Mouse (Mus musculus) CH12.LX (cell line): ENCODE results near the gene Grrp1. TPM values are rescaled to one million over a fixed set of nuclear protein-coding genes. Genes with fewer than 3 reads are reported as not detected.
"Not testable (repeated sequence)": the region's sequence is repeated elsewhere in the genome, so short reads cannot be mapped to it uniquely, and the experiment has no call there.

Source experiments
- DNase-seq: peaks from one replicate; pipeline ENCODE4 v3.0.0-alpha.2; 2013; ENCODE audit errors: extremely low read depth
- H3K27ac ChIP-seq: 2 replicates; pipeline ENCODE4 v1.5.1; 2012; ENCODE audit warnings: low read depth, mild to moderate bottlenecking, control low read depth, moderate library complexity; ENCODE audit not compliant: insufficient read depth
- H3K27me3 ChIP-seq: replicated peaks from 2 replicates; pipeline ENCODE3; 2012; ENCODE audit warnings: inconsistent platforms
- H3K36me3 ChIP-seq, 2 experiments: replicated peaks in 1 of 2; 2 replicates each; pipeline versions ENCODE3 to v1.6.1; 2012; ENCODE audit warnings: inconsistent platforms in 1 of 2, low read length in 1 of 2, mild to moderate bottlenecking in 1 of 2, mixed read lengths in 1 of 2, moderate library complexity in 1 of 2; ENCODE audit not compliant: control insufficient read depth in 1 of 2, insufficient read depth in 1 of 2
- H3K4me1 ChIP-seq, 2 experiments: 2 replicates each; pipeline ENCODE4 v1.6.1; 2012; ENCODE audit warnings: inconsistent platforms in 1 of 2, moderate library complexity in 1 of 2; ENCODE audit not compliant: insufficient read depth in 2 of 2, control insufficient read depth in 1 of 2
- H3K4me2 ChIP-seq: 2 replicates; pipeline ENCODE4 v1.6.1; 2012; ENCODE audit warnings: low read depth, mild to moderate bottlenecking, control low read depth; ENCODE audit not compliant: poor library complexity, insufficient read depth, severe bottlenecking
- H3K4me3 ChIP-seq, 3 experiments: fragments of 150-350 bp in 1 of 3; sonication (generic) in 1 of 3; replicated peaks in 1 of 3; 2 replicates each; pipeline versions ENCODE3 to v1.5.1; 2011 to 2012; ENCODE audit warnings: low read depth in 2 of 3, low read length in 2 of 3, mild to moderate bottlenecking in 2 of 3, moderate library complexity in 2 of 3, control low read depth in 1 of 3, improper control_type of control experiment in 1 of 3, inconsistent platforms in 1 of 3, mixed read lengths in 1 of 3; ENCODE audit not compliant: poor library complexity in 1 of 3
- H3K79me2 ChIP-seq: replicated peaks from 2 replicates; pipeline ENCODE4 v1.6.1; 2012; ENCODE audit warnings: mild to moderate bottlenecking, moderate library complexity; ENCODE audit not compliant: control insufficient read depth, poor library complexity, insufficient read depth, severe bottlenecking; ENCODE audit errors: extremely low read depth
- H3K9ac ChIP-seq: 2 replicates; pipeline ENCODE4 v1.6.1; 2012; ENCODE audit warnings: low read depth, mild to moderate bottlenecking, control low read depth, moderate library complexity; ENCODE audit not compliant: insufficient read depth
- H3K9me3 ChIP-seq: replicated peaks from 2 replicates; pipeline ENCODE3; 2012; ENCODE audit warnings: low read length, inconsistent platforms, mixed read lengths
- BHLHE40 ChIP-seq: IDR thresholded peaks from 2 replicates; pipeline ENCODE4 v1.6.1; 2011; ENCODE audit warnings: mild to moderate bottlenecking, low read depth, low read length, improper control_type of control experiment
- CTCF ChIP-seq, 2 experiments: IDR thresholded peaks in 1 of 2; conservative IDR thresholded peaks in 1 of 2; 2 replicates each; pipeline ENCODE4 v1.5.1; 2011 to 2012; ENCODE audit warnings: low read depth in 2 of 2, low read length in 2 of 2, improper control_type of control experiment in 1 of 2, inconsistent platforms in 1 of 2, mild to moderate bottlenecking in 1 of 2, moderate library complexity in 1 of 2
- ELF1 ChIP-seq: IDR thresholded peaks from 2 replicates; pipeline ENCODE4 v1.6.1; 2014; ENCODE audit warnings: low read depth, mild to moderate bottlenecking, inconsistent platforms, low read length, improper control_type of control experiment
- EP300 ChIP-seq: IDR thresholded peaks from 2 replicates; pipeline ENCODE4 v1.6.1; 2011; ENCODE audit warnings: low read length, improper control_type of control experiment
- GABPA ChIP-seq: IDR thresholded peaks from 2 replicates; pipeline ENCODE4 v1.6.1; 2012; ENCODE audit warnings: low read depth, low read length, improper control_type of control experiment, inconsistent platforms; ENCODE audit not compliant: insufficient replicate concordance
- HCFC1 ChIP-seq: IDR thresholded peaks from 2 replicates; pipeline ENCODE4 v1.6.1; 2012; ENCODE audit warnings: low read depth, mild to moderate bottlenecking, inconsistent platforms, low read length, improper control_type of control experiment
- IRF4 ChIP-seq: IDR thresholded peaks from 2 replicates; pipeline ENCODE4 v1.6.1; 2014; ENCODE audit warnings: low read depth, mild to moderate bottlenecking, inconsistent platforms, low read length, improper control_type of control experiment
- JUND ChIP-seq: conservative IDR thresholded peaks from 2 replicates; pipeline ENCODE4 v1.6.1; 2011; ENCODE audit warnings: low read depth, low read length, improper control_type of control experiment
- MAFK ChIP-seq: IDR thresholded peaks from 2 replicates; pipeline ENCODE4 v1.6.1; 2011; ENCODE audit warnings: low read length, improper control_type of control experiment; ENCODE audit not compliant: insufficient replicate concordance
- MEF2A ChIP-seq: IDR thresholded peaks from 2 replicates; pipeline ENCODE4 v1.6.1; 2014; ENCODE audit warnings: low read depth, mild to moderate bottlenecking, inconsistent platforms, low read length, improper control_type of control experiment, borderline replicate concordance
- MYC ChIP-seq: IDR thresholded peaks from 2 replicates; pipeline ENCODE4 v1.6.1; 2011; ENCODE audit warnings: low read depth, mild to moderate bottlenecking, improper control_type of control experiment, low read length
- NELFE ChIP-seq: IDR thresholded peaks from 2 replicates; pipeline ENCODE4 v1.6.1; 2011; ENCODE audit warnings: low read depth, low read length, improper control_type of control experiment
- POLR2A ChIP-seq: IDR thresholded peaks from 2 replicates; pipeline ENCODE4 v1.6.1; 2011; ENCODE audit warnings: low read depth, mild to moderate bottlenecking, improper control_type of control experiment, low read length
- RCOR1 ChIP-seq: conservative IDR thresholded peaks from 2 replicates; pipeline ENCODE4 v1.6.1; 2012; ENCODE audit warnings: low read depth, mild to moderate bottlenecking, inconsistent platforms, low read length, improper control_type of control experiment
- SMC3 ChIP-seq: IDR thresholded peaks from 2 replicates; pipeline ENCODE4 v1.6.1; 2011; ENCODE audit warnings: low read depth, low read length, improper control_type of control experiment
- TCF12 ChIP-seq: IDR thresholded peaks from 2 replicates; pipeline ENCODE4 v1.6.1; 2014; ENCODE audit warnings: low read depth, mild to moderate bottlenecking, inconsistent platforms, low read length, improper control_type of control experiment
- ZNF384 ChIP-seq: IDR thresholded peaks from 2 replicates; pipeline ENCODE4 v1.6.1; 2012; ENCODE audit warnings: low read depth, low read length, improper control_type of control experiment, inconsistent platforms
- dilution Hi-C: fragments of 300-500 bp; cut with MboI; formaldehyde crosslinking; loops from 2 replicates; pipeline ENCODE4 v1.14.3; 2020; ENCODE audit warnings: low sequenced_read_pairs; ENCODE audit not compliant: extremely low pct_unique_long_range_greater_than_20kb, extremely low pct_ligation_motif_present
- in situ Hi-C: fragments of 300-500 bp; cut with MboI; formaldehyde crosslinking; loops from 3 replicates; pipeline ENCODE4 v1.14.3; 2019; ENCODE audit warnings: low sequenced_read_pairs, low pct_ligation_motif_present, low pct_unique_long_range_greater_than_20kb, mixed read lengths
- polyA plus RNA-seq: library from polyadenylated mRNA; unstranded; fragments of >175 nt; gene quantifications from 2 replicates; pipeline ENCODE4 v1.2.1, GENCODE M21; 2012; ENCODE audit warnings: low read depth; ENCODE audit not compliant: insufficient read length
- total RNA-seq, 2 experiments: library from RNA; depleted of rRNA; stranded (reverse); fragments of 300-350 nt in 1 of 2; fragments of >200 nt in 1 of 2; gene quantifications; 2 replicates each; pipeline ENCODE4 v1.2.3; 2012 to 2014

Gene Grrp1
- total and polyA plus RNA-seq, 3 experiments: not detected

DNA sequence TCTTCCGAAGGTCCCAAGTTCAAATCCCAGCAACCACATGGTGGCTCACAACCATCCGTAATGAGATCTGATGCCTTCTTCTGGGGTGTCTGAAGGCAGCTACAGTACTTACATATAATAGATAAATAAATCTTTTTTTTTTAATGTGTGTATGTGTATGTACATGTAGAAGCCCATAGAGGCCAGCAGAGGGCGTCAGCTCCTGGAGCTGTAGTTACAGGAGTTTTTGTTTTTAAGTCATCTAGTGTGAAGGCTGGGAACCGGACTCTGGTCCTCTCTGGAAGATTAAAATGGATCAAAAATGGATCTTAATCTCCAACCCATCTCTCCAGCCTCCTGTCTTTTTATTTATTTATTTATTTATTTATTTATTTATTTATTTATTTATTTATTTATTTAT is 42.2 kb upstream of the Grrp1 start:
- H3K79me2 ChIP-seq, DNase-seq, H3K9ac ChIP-seq, dilution Hi-C loops: not testable (repeated sequence)
- TF ChIP-seq CTCF (conservative IDR thresholded peaks at IDR 0.05 in 1 of 2, IDR thresholded peaks at IDR 0.05 in 1 of 2; ENCODE audit: low read depth in 2 of 2, low read length in 2 of 2) (0 out of 4 replicates have a peak, but pooled peaks of 1 of the 2 experiments have one; percentile 8), SMC3 (0 out of 2 replicates have a peak, but pooled peaks have one; percentile 7)
- TF ChIP-seq, all 38 proteins: peak for 2; not testable (repeated sequence) for 36
- H3K4me3 ChIP-seq, H3K36me3 ChIP-seq, H3K9me3 ChIP-seq, in situ Hi-C loops, H3K4me2 ChIP-seq, H3K27ac ChIP-seq: not testable (repeated sequence)
- peaks cover 10% of the 10 kb centered on the region for H3K27me3 ChIP-seq
- peaks cover 0 to 16% of the 10 kb centered on the region in 2 experiments; a peak in 2 of 4 replicates for H3K4me1 ChIP-seq

GRCm38 (mm10) chr4:134293692-134294163 is 39.8 kb upstream of the Grrp1 start:
- no peak for DNase-seq
- Histone ChIP-seq H3K4me2 (no peak overlapping the region), H3K27ac (no peak overlapping the region), H3K4me3 (no peak overlapping the region), H3K9ac (no peak overlapping the region), H3K9me3 (peaks cover 3% of the 10 kb centered on the region), H3K4me1 (peaks cover 0 to 2% of the 10 kb centered on the region in 2 experiments; a peak in 2 of 4 replicates), H3K79me2 (no peaks in the 10 kb centered on the region), H3K27me3 (peaks cover 10% of the 10 kb centered on the region), H3K36me3 (no peaks in the 10 kb centered on the region)
- TF ChIP-seq GABPA (no peak), EP300 (no peak), BHLHE40 (no peak), MYC (no peak), POLR2A (no peak), NELFE (no peak), IRF4 (no peak), MEF2A (no peak), JUND (no peak), RCOR1 (no peak), TCF12 (no peak), ZNF384 (no peak), MAFK (no peak), ELF1 (no peak), HCFC1 (no peak)
- dilution Hi-C loops: no loop called here
- in situ Hi-C loops: no loop called here
